Mouse (Mus musculus) heart, postnatal 0 days (tissue): ENCODE data around the gene Enc1. TPM values are rescaled to one million over a fixed set of nuclear protein-coding genes. Genes with fewer than 3 reads are reported as not detected.

ENCODE experiments used
- ATAC-seq: fragments of 200-750 bp; cut with Nextera tagmentation; 2 replicates; pipeline ENCODE4 v1.8.0; 2017; ENCODE audit warnings: low read depth, moderate number of reproducible peaks, moderate library complexity; ENCODE audit not compliant: insufficient read depth
- DNase-seq: peaks from one replicate; pipeline ENCODE4 v3.0.0-alpha.2; 2016; ENCODE audit warnings: low spot score
- H3K27ac ChIP-seq: fragments of 300-500 bp; sonication (generic); 2 replicates; pipeline ENCODE4 v1.5.1; 2014; ENCODE audit warnings: low read depth, mild to moderate bottlenecking
- H3K27me3 ChIP-seq: fragments of 300-500 bp; sonication (generic); 2 replicates; pipeline ENCODE4 v1.6.1; 2014; ENCODE audit warnings: low read length, mixed read lengths; ENCODE audit not compliant: control insufficient read depth, insufficient read depth
- H3K36me3 ChIP-seq: fragments of 300-500 bp; sonication (generic); replicated peaks from 2 replicates; pipeline ENCODE4 v1.6.1; 2014; ENCODE audit warnings: low read length, mixed read lengths; ENCODE audit not compliant: control insufficient read depth, insufficient read depth
- H3K4me1 ChIP-seq: fragments of 300-500 bp; sonication (generic); 2 replicates; pipeline ENCODE4 v1.6.1; 2014; ENCODE audit warnings: antibody characterized with exemption; ENCODE audit not compliant: control insufficient read depth, insufficient read depth
- H3K4me2 ChIP-seq: fragments of 300-500 bp; sonication (generic); 2 replicates; pipeline ENCODE4 v1.6.1; 2014; ENCODE audit warnings: low read depth, mild to moderate bottlenecking, low read length, moderate library complexity
- H3K4me3 ChIP-seq: fragments of 300-500 bp; sonication (generic); 2 replicates; pipeline ENCODE4 v1.5.1; 2014; ENCODE audit warnings: low read depth, low read length
- H3K9ac ChIP-seq: fragments of 300-500 bp; sonication (generic); replicated peaks from 2 replicates; pipeline ENCODE4 v1.6.1; 2014; ENCODE audit warnings: low read depth, low read length, mixed read lengths
- H3K9me3 ChIP-seq: fragments of 300-500 bp; sonication (generic); replicated peaks from 2 replicates; pipeline ENCODE4 v1.6.1; 2016; ENCODE audit warnings: low read length; ENCODE audit not compliant: control insufficient read depth
- CTCF ChIP-seq: IDR thresholded peaks from 2 replicates; pipeline ENCODE4 v1.5.1; 2016; ENCODE audit warnings: antibody characterized with exemption, control low read depth, low read depth
- EP300 ChIP-seq: IDR thresholded peaks from 2 replicates; pipeline ENCODE4 v1.6.1; 2016; ENCODE audit warnings: antibody characterized with exemption, low read depth
- WGBS: fragments of 180-500 bp; shearing (Covaris S2); extraction: QIAGEN DNeasy Blood & Tissue Kit; methylation state at CpG from one replicate; pipeline ENCODE4 v1.1.7; 2014; 5-methylcytosine and 5-hydroxymethylcytosine counted together
- polyA plus RNA-seq: library from polyadenylated mRNA; unstranded; fragments of >200 nt; fragmentation: Nextera tagmentation; extraction: Ambion mirVana; gene quantifications from 2 replicates; pipeline ENCODE4 v1.2.1, GENCODE M21; 2015
- total RNA-seq: library from RNA; depleted of rRNA; stranded (reverse); fragments of >200 nt; gene quantifications from 2 replicates; pipeline ENCODE4 v1.2.3, GENCODE M21; 2014; ENCODE audit warnings: low replicate concordance

The Enc1 gene
- total and polyA plus RNA-seq, 2 experiments from 2014 or later, result 1.7 to 10.9 TPM

DNA sequence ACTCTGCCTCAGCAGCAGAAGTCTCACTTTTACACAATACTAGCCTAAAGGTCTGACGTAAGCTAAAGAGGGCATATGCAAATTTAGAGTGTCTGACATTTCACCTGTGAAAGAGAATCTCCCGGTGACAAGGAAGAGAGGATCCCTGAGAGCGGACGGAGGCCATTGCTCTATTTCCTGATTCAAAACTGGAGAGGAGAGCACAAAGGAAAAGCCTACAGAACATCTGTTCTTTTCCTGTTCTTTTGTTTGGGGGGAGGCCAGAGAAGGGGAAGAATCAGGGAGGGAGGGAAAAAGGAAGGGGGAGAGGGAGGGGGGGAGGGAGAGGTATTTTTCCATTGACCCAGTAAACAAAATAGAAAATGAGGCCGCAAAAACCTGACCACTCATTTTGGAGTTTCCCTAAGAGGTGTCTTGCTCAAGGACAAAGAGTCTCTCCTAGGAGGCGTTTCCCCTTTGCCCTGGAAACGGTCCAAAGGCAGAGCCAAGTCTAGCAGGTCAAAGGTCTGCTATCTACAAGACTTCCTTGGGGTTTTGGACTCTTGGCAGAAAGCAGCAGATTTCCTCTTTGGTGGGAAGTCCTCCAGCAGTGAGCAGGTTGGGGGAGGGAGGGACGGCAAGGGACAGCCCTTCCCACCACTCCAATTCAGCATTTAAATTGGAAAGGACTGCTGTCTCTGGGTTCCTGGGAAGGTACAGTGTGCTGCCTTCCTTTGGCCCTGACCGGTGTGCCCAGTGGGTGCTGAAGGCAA is 54.4 kb downstream of the Enc1 start:
- DNase-seq, result peak; percentile 70
- 56% methylated on average over 9 of the region's 9 CpGs for WGBS

DNA sequence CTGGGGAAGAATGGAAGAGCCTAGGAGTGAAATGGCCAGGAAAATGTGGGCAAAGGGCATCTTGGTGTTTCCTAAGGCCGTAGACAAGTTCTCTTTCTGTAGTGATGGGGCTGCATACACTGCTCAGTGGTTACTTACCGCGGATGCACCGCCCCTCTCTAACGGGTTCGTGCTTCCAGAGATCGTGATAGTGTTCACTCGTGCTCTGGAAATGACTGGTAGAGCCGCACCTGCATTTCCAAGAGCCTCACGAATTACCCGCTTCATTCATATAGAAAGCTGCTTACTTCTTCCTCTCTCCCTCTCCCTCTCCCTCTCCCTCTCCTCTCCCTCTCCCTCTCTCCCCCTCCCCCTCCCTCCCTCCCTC is 54.9 kb downstream of the Enc1 start:
- TF ChIP-seq CTCF, result no peak
- TF ChIP-seq EP300, result no peak
- H3K4me2 ChIP-seq, result no peak overlapping the region
- WGBS, result 47% methylated on average over 11 of the region's 11 CpGs
- no peak for DNase-seq
- H3K9me3 ChIP-seq, result no peaks in the 10 kb centered on the region
- peaks cover 13% of the 10 kb centered on the region; the same call in 1 of the 2 replicates for H3K4me1 ChIP-seq
- H3K4me3 ChIP-seq, result no peak overlapping the region
- no peaks in the 10 kb centered on the region for H3K36me3 ChIP-seq
- peak overlapping the region; percentile 68 for H3K27ac ChIP-seq
- peak; percentile 54; the same call in 1 of the 2 replicates for ATAC-seq
- H3K9ac ChIP-seq, result no peak overlapping the region
- no peaks in the 10 kb centered on the region for H3K27me3 ChIP-seq

More for the DNA sequence above, 54.4 kb downstream of the Enc1 start:
- H3K4me3 ChIP-seq, result no peak overlapping the region
- peak overlapping the region; percentile 68 for H3K27ac ChIP-seq
- no peaks in the 10 kb centered on the region for H3K36me3 ChIP-seq
- H3K4me2 ChIP-seq, result no peak overlapping the region
- no peaks in the 10 kb centered on the region for H3K27me3 ChIP-seq
- peaks cover 13% of the 10 kb centered on the region; the same call in 1 of the 2 replicates for H3K4me1 ChIP-seq
- peak; percentile 76 for ATAC-seq
- no peak overlapping the region for H3K9ac ChIP-seq
- TF ChIP-seq CTCF (no peak), EP300 (0 out of 2 replicates have a peak, but pooled peaks have one; percentile 24)
- H3K9me3 ChIP-seq, result no peaks in the 10 kb centered on the region

DNA sequence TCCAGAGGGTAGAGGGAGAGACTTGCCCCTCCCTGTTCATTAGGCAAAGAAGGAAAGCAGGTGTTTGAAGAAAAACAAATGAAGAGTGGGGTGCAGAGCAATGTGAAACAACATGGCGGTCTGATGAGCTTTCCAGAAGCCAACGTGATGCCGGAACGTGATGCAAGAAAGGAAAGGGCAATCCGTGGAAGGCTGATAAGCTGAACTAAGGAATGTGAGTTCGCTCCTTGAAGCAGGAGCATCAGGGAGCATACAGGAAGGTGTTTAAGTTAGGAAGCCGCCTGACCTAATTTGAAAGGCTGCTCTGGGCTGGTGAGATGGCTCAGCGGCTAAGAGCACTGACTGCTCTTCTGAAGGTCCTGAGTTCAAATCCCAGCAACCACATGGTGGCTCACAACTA is 55.4 kb downstream of the Enc1 start:
- Histone ChIP-seq H3K27me3 (no peaks in the 10 kb centered on the region), H3K36me3 (no peaks in the 10 kb centered on the region), H3K4me3 (no peak overlapping the region), H3K4me2 (no peak overlapping the region), H3K27ac (no peak overlapping the region), H3K4me1 (peaks cover 13% of the 10 kb centered on the region; the same call in 1 of the 2 replicates), H3K9me3 (no peaks in the 10 kb centered on the region), H3K9ac (no peak overlapping the region)
- TF ChIP-seq CTCF (no peak), EP300 (no peak)
- ATAC-seq, result no peak
- 53% methylated on average over 8 of the region's 8 CpGs for WGBS
- no peak for DNase-seq

DNA sequence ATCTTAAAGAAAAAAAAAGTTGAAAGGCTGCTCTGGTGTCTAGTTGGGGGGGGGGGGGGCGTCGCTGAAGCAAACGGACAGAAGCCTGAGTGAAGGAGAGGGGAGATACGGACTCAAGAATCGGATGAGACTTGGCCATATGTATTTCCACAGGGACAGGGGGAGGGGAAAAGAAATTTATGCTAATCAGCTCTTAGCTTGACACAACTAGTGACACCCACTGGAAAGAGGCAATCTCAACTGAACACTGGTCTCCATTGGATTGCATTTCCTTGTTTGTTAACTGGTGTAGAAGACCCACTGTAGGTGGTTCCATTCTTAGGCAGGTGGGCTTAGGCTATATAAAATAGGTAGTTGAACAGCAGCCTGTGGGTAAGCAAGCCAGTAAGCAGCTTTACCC is 55.9 kb downstream of the Enc1 start:
- DNase-seq, result no peak

DNA sequence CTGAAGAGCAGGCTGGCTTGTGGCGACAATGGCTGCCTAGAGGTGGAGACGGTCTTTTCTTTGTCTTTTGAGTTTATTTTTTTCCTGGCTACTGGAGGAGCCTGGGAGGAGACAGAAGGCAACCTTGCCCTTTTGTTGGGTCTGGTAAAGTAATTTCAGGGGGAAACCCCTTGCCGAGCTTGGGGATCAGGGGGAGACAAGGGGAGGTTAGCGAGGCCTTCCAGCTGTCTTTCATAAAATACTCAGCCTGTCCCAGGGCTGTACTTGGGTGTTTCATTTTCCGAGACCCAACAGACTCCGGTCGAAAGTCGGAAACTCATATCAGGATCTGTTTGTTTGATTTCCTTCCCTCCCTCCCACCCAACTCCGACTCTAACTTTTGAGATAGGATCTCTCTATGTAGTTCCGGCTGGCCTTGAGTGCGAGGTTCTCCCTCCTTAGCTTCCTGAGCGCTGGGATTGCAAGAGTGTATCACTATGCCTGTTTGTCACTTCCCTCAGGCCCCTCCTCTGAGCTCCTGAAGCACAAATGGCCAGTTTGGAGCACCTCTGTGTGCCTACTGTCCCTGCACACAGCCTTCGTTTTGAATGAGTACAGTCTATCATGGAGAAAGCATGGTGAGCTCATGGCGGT is 56.6 kb downstream of the Enc1 start:
- H3K27ac ChIP-seq, result peak overlapping the region; percentile 67
- no peak for ATAC-seq

More for the DNA sequence above, 55.9 kb downstream of the Enc1 start:
- 81% methylated on average over 5 of the region's 5 CpGs for WGBS
- Histone ChIP-seq H3K4me1 (peaks cover 13% of the 10 kb centered on the region; the same call in 1 of the 2 replicates), H3K4me3 (no peak overlapping the region), H3K27ac (peak overlapping the region; percentile 67), H3K4me2 (no peak overlapping the region), H3K27me3 (no peaks in the 10 kb centered on the region), H3K9me3 (no peaks in the 10 kb centered on the region), H3K36me3 (no peaks in the 10 kb centered on the region), H3K9ac (no peak overlapping the region)
- ATAC-seq, result no peak
- TF ChIP-seq EP300, result no peak
- no peak for TF ChIP-seq CTCF

More for the DNA sequence above, 56.6 kb downstream of the Enc1 start:
- Histone ChIP-seq H3K36me3 (no peaks in the 10 kb centered on the region), H3K9ac (no peak overlapping the region), H3K27me3 (no peaks in the 10 kb centered on the region), H3K9me3 (no peaks in the 10 kb centered on the region), H3K4me3 (no peak overlapping the region), H3K4me2 (no peak overlapping the region), H3K4me1 (peaks cover 13% of the 10 kb centered on the region; the same call in 1 of the 2 replicates)
- WGBS, result 61% methylated on average over 14 of the region's 14 CpGs
- no peak for TF ChIP-seq CTCF
- no peak for DNase-seq
